Mouse (Mus musculus) forebrain, embryonic 13.5 days (tissue): ENCODE data around the gene Gpc6. TPM values are rescaled to one million over a fixed set of nuclear protein-coding genes. Genes with fewer than 3 reads are reported as not detected.

Experiments
- ATAC-seq: fragments of 200-750 bp; cut with Nextera tagmentation; 2 replicates; pipeline ENCODE4 v1.8.0; 2017
- H3K27ac ChIP-seq: fragments of 300-500 bp; sonication (generic); 2 replicates; pipeline ENCODE4 v1.5.1; 2015; ENCODE audit warnings: inconsistent platforms, mild to moderate bottlenecking, moderate library complexity
- H3K27me3 ChIP-seq: fragments of 300-500 bp; sonication (generic); 2 replicates; pipeline ENCODE4 v1.6.1; 2015; ENCODE audit warnings: mild to moderate bottlenecking, inconsistent platforms
- H3K36me3 ChIP-seq: fragments of 300-500 bp; sonication (generic); 2 replicates; pipeline ENCODE4 v1.6.1; 2015; ENCODE audit warnings: mild to moderate bottlenecking, inconsistent platforms; ENCODE audit not compliant: poor library complexity, severe bottlenecking
- H3K4me1 ChIP-seq: fragments of 300-500 bp; sonication (generic); 2 replicates; pipeline ENCODE4 v1.6.1; 2015; ENCODE audit warnings: inconsistent platforms
- H3K4me2 ChIP-seq: fragments of 300-500 bp; sonication (generic); 2 replicates; pipeline ENCODE4 v1.6.1; 2015; ENCODE audit warnings: inconsistent platforms, mild to moderate bottlenecking, moderate library complexity
- H3K4me3 ChIP-seq: fragments of 300-500 bp; sonication (generic); 2 replicates; pipeline ENCODE4 v1.5.1; 2015; ENCODE audit warnings: mild to moderate bottlenecking, inconsistent platforms
- H3K9ac ChIP-seq: fragments of 300-500 bp; sonication (generic); 2 replicates; pipeline ENCODE4 v1.6.1; 2015; ENCODE audit warnings: mild to moderate bottlenecking, inconsistent platforms
- H3K9me3 ChIP-seq: fragments of 300-500 bp; sonication (generic); replicated peaks from 2 replicates; pipeline ENCODE4 v1.6.1; 2016; ENCODE audit warnings: inconsistent platforms
- WGBS: fragments of 180-500 bp; shearing (Covaris S2); methylation state at CpG from one replicate; pipeline ENCODE4 v1.1.7; 2015; 5-methylcytosine and 5-hydroxymethylcytosine counted together
- polyA plus RNA-seq: library from polyadenylated mRNA; unstranded; fragments of >200 nt; fragmentation: Nextera tagmentation; extraction: Ambion mirVana; gene quantifications from 2 replicates; pipeline ENCODE4 v1.2.1, GENCODE M21; 2015

Gpc6 gene
- polyA plus RNA-seq, 1 experiment from 2014 or later: 20.0 TPM

- Histone ChIP-seq H3K9me3 (no peaks in the 10 kb centered on the region), H3K9ac (no peak overlapping the region), H3K4me1 (no peaks in the 10 kb centered on the region), H3K36me3 (no peaks in the 10 kb centered on the region), H3K27ac (no peak overlapping the region), H3K4me2 (no peak overlapping the region), H3K4me3 (no peak overlapping the region), H3K27me3 (no peaks in the 10 kb centered on the region)
- 97% methylated on average over 3 of the region's 3 CpGs for WGBS
- no peak for ATAC-seq
Measured at GRCm38 (mm10) chr14:117716305-117716704, 791.2 kb downstream of the Gpc6 start.

GRCm38 (mm10) chr14:117728741-117729140, 803.6 kb downstream of the Gpc6 start:
- H3K27ac ChIP-seq: no peak overlapping the region
- no peaks in the 10 kb centered on the region for H3K27me3 ChIP-seq
- no peaks in the 10 kb centered on the region for H3K9me3 ChIP-seq
- no peaks in the 10 kb centered on the region for H3K36me3 ChIP-seq
- peak; percentile 59; the same call in 1 of the 2 replicates for ATAC-seq
- H3K4me3 ChIP-seq: no peak overlapping the region
- H3K4me1 ChIP-seq: peaks cover 4% of the 10 kb centered on the region; the same call in 1 of the 2 replicates
- WGBS: 49% methylated on average over 2 of the region's 2 CpGs
- H3K4me2 ChIP-seq: no peak overlapping the region
- H3K9ac ChIP-seq: no peak overlapping the region

DNA sequence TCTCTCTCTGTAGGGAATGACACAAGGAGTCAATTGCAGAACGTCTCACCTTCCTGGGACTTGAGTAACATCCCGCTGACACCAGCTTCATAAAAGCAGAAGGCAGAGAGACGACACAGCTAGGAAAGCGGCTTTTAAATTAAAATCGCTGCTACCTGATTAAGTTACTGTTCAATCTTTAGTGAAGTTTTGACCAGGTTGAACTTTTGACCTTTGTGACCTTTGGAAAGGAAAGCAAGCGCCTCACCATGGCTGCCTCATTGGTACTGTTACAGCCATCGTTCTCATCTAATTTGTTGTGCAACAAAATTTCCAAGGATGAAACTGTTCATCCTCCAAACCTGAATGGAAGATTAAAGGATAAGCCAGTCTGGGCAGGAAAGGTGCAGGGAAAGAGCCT, 830.1 kb downstream of the Gpc6 start:
- H3K9me3 ChIP-seq: no peaks in the 10 kb centered on the region
- H3K4me3 ChIP-seq: no peak overlapping the region
- no peaks in the 10 kb centered on the region for H3K36me3 ChIP-seq
- H3K4me1 ChIP-seq: peaks cover 16% of the 10 kb centered on the region
- H3K27ac ChIP-seq: no peak overlapping the region
- H3K4me2 ChIP-seq: no peak overlapping the region
- no peaks in the 10 kb centered on the region for H3K27me3 ChIP-seq
- no peak overlapping the region for H3K9ac ChIP-seq
- WGBS: 91% methylated on average over 7 of the region's 7 CpGs
- ATAC-seq: no peak

DNA sequence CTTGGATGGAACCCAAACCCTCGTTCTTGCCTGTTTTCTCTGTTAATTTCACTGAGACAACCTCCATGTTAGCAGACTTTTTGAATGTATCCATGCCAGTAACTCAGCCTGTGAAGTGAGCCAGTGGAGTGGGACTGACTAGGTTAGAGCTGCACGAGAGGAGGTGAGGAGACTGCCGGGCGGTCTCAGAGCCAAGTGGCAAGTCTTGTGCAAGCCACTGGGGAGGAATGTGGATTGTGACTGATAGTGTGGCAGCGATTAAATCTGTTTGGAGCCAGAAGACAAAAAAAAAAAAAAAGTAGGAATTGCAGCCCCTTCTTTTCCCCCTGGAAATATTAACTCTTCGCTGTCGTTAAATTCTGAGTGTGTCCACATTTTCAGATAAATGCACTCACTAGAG, 831.4 kb downstream of the Gpc6 start:
- 89% methylated on average over 7 of the region's 7 CpGs for WGBS
- ATAC-seq: no peak
- H3K27me3 ChIP-seq: no peaks in the 10 kb centered on the region
- H3K27ac ChIP-seq: no peak overlapping the region
- H3K9me3 ChIP-seq: no peaks in the 10 kb centered on the region
- no peak overlapping the region for H3K9ac ChIP-seq
- no peak overlapping the region for H3K4me2 ChIP-seq
- no peaks in the 10 kb centered on the region for H3K36me3 ChIP-seq
- peaks cover 16% of the 10 kb centered on the region for H3K4me1 ChIP-seq
- H3K4me3 ChIP-seq: no peak overlapping the region

DNA sequence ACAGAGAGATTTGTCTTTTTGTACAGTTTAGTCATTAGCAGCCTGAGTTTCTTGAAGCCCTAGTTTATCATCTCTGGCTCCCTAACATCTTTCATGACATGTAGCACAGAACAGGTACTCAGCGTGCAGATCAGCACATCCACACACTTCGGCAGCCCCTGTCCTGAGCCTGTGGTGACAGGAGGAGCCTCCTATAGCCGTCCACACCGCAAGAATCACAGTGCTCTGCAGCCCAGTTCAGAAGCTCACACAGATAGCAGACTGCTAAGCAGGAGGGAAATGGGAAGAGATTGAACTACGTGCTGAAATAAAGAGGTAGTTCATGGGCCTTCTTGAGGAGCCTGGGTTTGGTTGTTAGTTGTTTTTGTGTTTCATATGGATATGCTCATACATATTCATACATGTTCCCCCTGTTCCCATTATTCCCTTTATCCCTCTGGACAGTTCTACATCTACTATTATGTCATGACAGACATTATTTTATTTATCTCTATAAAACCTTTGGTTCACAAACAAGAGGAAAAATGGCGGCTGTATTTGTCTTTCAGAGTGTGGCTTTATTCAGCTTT, 832.8 kb downstream of the Gpc6 start:
- peaks cover 16% of the 10 kb centered on the region for H3K4me1 ChIP-seq
- no peak overlapping the region for H3K9ac ChIP-seq
- no peaks in the 10 kb centered on the region for H3K36me3 ChIP-seq
- H3K27me3 ChIP-seq: no peaks in the 10 kb centered on the region
- ATAC-seq: peak; percentile 48
- no peak overlapping the region for H3K27ac ChIP-seq
- no peaks in the 10 kb centered on the region for H3K9me3 ChIP-seq
- 50% methylated on average over 6 of the region's 6 CpGs for WGBS
- no peak overlapping the region for H3K4me2 ChIP-seq
- H3K4me3 ChIP-seq: no peak overlapping the region

GRCm38 (mm10) chr14:117760830-117761517, 835.9 kb downstream of the Gpc6 start:
- H3K9ac ChIP-seq: no peak overlapping the region
- 55% methylated on average over 4 of the region's 4 CpGs for WGBS
- no peak overlapping the region for H3K27ac ChIP-seq
- no peak for ATAC-seq
- H3K36me3 ChIP-seq: no peaks in the 10 kb centered on the region
- H3K4me2 ChIP-seq: no peak overlapping the region
- H3K4me3 ChIP-seq: no peak overlapping the region
- peaks cover 16% of the 10 kb centered on the region for H3K4me1 ChIP-seq
- H3K9me3 ChIP-seq: no peaks in the 10 kb centered on the region
- H3K27me3 ChIP-seq: no peaks in the 10 kb centered on the region

GRCm38 (mm10) chr14:117762934-117763333, 837.8 kb downstream of the Gpc6 start:
- no peak overlapping the region for H3K4me3 ChIP-seq
- ATAC-seq: no peak
- H3K27ac ChIP-seq: no peak overlapping the region
- H3K9ac ChIP-seq: no peak overlapping the region
- H3K4me2 ChIP-seq: no peak overlapping the region
- no peaks in the 10 kb centered on the region for H3K27me3 ChIP-seq
- H3K4me1 ChIP-seq: peaks cover 7% of the 10 kb centered on the region
- no peaks in the 10 kb centered on the region for H3K36me3 ChIP-seq
- no peaks in the 10 kb centered on the region for H3K9me3 ChIP-seq
- WGBS: 85% methylated on average over 5 of the region's 5 CpGs

DNA sequence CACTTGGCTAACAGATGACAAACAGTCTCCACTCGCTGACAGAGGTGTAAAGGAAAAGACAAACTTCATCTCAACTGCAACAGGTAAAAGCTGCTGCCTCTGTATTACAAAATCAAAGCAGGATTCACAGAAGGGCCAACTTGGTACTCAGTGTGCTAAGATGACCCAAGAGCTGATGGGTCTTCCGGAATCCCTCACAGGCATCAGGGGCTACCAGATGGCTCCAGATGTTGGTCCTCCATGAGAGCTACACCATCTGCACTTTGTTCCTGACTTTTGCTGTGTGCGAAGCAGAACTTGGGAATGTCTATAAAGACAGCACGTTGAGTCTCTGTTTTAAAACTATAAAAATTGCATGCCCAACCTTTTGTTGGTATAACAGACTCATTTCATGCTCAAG, 842.7 kb downstream of the Gpc6 start:
- H3K27me3 ChIP-seq: no peaks in the 10 kb centered on the region
- H3K4me2 ChIP-seq: no peak overlapping the region
- H3K4me3 ChIP-seq: no peak overlapping the region
- ATAC-seq: no peak
- H3K4me1 ChIP-seq: no peaks in the 10 kb centered on the region
- H3K9ac ChIP-seq: no peak overlapping the region
- H3K36me3 ChIP-seq: no peaks in the 10 kb centered on the region
- WGBS: 92% methylated on average over 4 of the region's 4 CpGs
- no peak overlapping the region for H3K27ac ChIP-seq
- no peaks in the 10 kb centered on the region for H3K9me3 ChIP-seq

- ATAC-seq: no peak
- no peak overlapping the region for H3K27ac ChIP-seq
- 89% methylated on average over 7 of the region's 7 CpGs for WGBS
- H3K4me1 ChIP-seq: 0 out of 2 replicates have a peak, but pooled peaks cover 4% of the 10 kb centered on the region
- no peak overlapping the region for H3K9ac ChIP-seq
- no peaks in the 10 kb centered on the region for H3K9me3 ChIP-seq
- H3K36me3 ChIP-seq: no peaks in the 10 kb centered on the region
- no peak overlapping the region for H3K4me2 ChIP-seq
- H3K27me3 ChIP-seq: no peaks in the 10 kb centered on the region
- H3K4me3 ChIP-seq: no peak overlapping the region
Measured at GRCm38 (mm10) chr14:117768697-117769096, 843.6 kb downstream of the Gpc6 start.

DNA sequence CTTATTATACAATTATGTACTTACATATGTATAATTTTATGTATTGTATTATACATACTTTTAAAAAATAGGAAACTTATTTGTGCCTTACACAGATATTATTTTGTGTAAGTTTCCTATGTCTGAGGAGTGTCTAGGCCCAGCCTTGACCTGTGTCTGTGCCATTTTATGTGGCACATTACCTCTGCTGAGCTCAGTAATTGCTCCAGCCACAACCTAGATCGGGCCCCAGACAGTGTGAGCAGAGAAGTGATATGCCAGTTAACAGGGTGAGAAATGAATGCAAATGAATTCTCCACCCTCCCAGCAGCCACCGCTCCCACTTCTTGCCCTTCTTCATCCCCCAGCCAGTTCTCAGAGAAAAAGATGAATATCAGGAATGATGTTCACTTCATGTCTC, 848.3 kb downstream of the Gpc6 start:
- peak; percentile 48; the same call in 1 of the 2 replicates for ATAC-seq
- no peak overlapping the region for H3K4me2 ChIP-seq
- H3K9me3 ChIP-seq: no peaks in the 10 kb centered on the region
- no peak overlapping the region for H3K4me3 ChIP-seq
- H3K9ac ChIP-seq: no peak overlapping the region
- H3K27me3 ChIP-seq: no peaks in the 10 kb centered on the region
- WGBS: 70% methylated on average over 2 of the region's 2 CpGs
- H3K36me3 ChIP-seq: no peaks in the 10 kb centered on the region
- H3K4me1 ChIP-seq: peaks cover 11% of the 10 kb centered on the region; the same call in 1 of the 2 replicates
- H3K27ac ChIP-seq: no peak overlapping the region

DNA sequence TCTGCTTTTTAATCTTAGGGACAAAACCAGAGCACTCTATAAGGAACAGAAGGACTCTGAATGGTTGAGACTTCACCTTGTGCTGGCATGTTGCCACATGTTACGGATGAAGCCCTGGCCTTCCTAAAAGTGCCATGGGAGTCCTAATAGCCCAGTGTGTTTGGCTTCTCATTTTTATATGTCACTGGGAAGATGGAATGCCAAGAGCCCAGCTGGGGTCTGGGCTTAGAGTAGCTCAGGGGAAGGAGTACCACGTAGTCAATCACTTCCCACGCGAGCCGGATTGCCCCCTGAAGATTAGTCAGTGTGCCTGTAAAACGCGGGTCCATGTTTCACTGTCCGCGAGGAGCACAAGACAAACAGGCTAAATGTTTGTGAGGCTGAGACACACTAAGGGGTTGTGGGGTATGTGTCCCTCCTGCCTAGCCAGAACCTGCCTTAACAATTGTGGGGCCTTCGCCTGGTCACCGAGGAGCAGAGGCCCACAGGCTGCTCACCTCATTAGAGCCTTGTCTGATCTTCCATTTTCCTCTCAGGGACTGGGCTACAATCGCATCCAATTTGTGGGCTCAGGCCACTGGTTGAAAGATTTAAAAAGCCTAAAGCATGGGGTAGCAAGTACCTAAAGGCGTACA, 852.9 kb downstream of the Gpc6 start:
- Histone ChIP-seq H3K9ac (no peak overlapping the region), H3K36me3 (no peaks in the 10 kb centered on the region), H3K4me3 (no peak overlapping the region), H3K4me1 (peaks cover 20% of the 10 kb centered on the region; the same call in 1 of the 2 replicates), H3K4me2 (no peak overlapping the region), H3K27ac (no peak overlapping the region), H3K27me3 (no peaks in the 10 kb centered on the region), H3K9me3 (no peaks in the 10 kb centered on the region)
- ATAC-seq: no peak; the same call in 1 of the 2 replicates
- WGBS: 80% methylated on average over 13 of the region's 13 CpGs

- 49% methylated on average over 15 of the region's 15 CpGs for WGBS
Measured at GRCm38 (mm10) chr14:117778538-117779413, 853.7 kb downstream of the Gpc6 start.

More at GRCm38 (mm10) chr14:117778538-117779413, 853.7 kb downstream of the Gpc6 start:
- Histone ChIP-seq H3K4me2 (no peak overlapping the region), H3K27ac (no peak overlapping the region; the same call in 1 of the 2 replicates), H3K4me1 (peaks cover 19% of the 10 kb centered on the region), H3K9me3 (no peaks in the 10 kb centered on the region), H3K27me3 (no peaks in the 10 kb centered on the region), H3K4me3 (no peak overlapping the region), H3K9ac (no peak overlapping the region), H3K36me3 (no peaks in the 10 kb centered on the region)
- no peak for ATAC-seq
